Mouse (Mus musculus): ENCODE results near the gene Zfp185.

- TF ChIP-seq POLR2A (IDR thresholded peaks at IDR 0.05; ENCODE audit: insufficient read length, low read depth) (no peak), POLR2AphosphoS2 (IDR thresholded peaks at IDR 0.05; ENCODE audit: insufficient read length, low read depth) (no peak), USF1 (IDR thresholded peaks at IDR 0.05; ENCODE audit: low read depth) (no peak), MYOG (IDR thresholded peaks at IDR 0.05; ENCODE audit: control insufficient read depth in 1 of 3, insufficient read depth in 1 of 3, insufficient read length in 2 of 3, low read depth in 2 of 3) (no peak), TCF3 (IDR thresholded peaks at IDR 0.05; ENCODE audit: insufficient read length, low read depth) (no peak), REST (IDR thresholded peaks at IDR 0.05; ENCODE audit: insufficient read depth, insufficient read length) (no peak), CEBPB (IDR thresholded peaks at IDR 0.05; ENCODE audit: insufficient read depth, poor library complexity, severe bottlenecking) (no peak)
Observed at GRCm38 (mm10) chrX:72953464-72953863, 33.7 kb upstream of the Zfp185 start.

All from myocyte (in vitro differentiated cells).